Mouse (Mus musculus): Measurements from ENCODE around the gene Ubald2. TPM values are rescaled to one million over a fixed set of nuclear protein-coding genes. Genes with fewer than 3 reads are reported as not detected.
"Not testable (repeated sequence)": the region's sequence is repeated elsewhere in the genome, so short reads cannot be mapped to it uniquely, and the experiment has no call there.

The Ubald2 gene
- polyA plus RNA-seq, 1 experiment from 2014 or later = 36.1 TPM

DNA sequence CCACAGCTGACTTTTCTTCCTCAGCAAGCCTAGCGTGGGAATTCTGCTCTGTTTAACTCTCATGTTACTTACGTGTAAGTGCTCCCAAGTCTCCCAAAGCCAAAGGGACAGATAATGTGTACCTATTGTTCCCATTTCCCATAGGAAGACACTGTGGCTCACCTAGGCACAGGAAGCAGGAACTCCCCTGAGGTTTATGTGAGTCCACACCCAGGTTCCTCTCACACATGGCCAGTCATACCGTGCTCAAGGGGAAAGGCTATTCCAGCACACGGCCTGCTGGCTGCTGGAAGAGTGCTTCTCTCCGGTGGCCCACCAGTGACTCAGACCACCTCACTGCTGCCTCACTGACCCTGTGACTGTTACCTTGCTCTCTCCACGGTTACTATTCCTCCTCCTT is 12.8 kb upstream of the Ubald2 start:
- DNase-seq (ENCODE audit: low spot score) = no peak
- Histone ChIP-seq H3K4me3 (no peak overlapping the region), H3K4me1 (peaks cover 28% of the 10 kb centered on the region), H3K27me3 (ENCODE audit: insufficient read depth, poor library complexity, severe bottlenecking) (no peaks in the 10 kb centered on the region), H3K36me3 (no peaks in the 10 kb centered on the region), H3K27ac (no peak overlapping the region), H3K9me3 (no peaks in the 10 kb centered on the region)
- 70% methylated on average over 6 of the region's 6 CpGs for WGBS

GRCm38 (mm10) chr11:116422562-116422961 is 11.3 kb upstream of the Ubald2 start:
- Histone ChIP-seq H3K4me3 (no peak overlapping the region), H3K4me1 (peaks cover 21% of the 10 kb centered on the region), H3K9me3 (no peaks in the 10 kb centered on the region), H3K27me3 (ENCODE audit: insufficient read depth, poor library complexity, severe bottlenecking) (no peaks in the 10 kb centered on the region), H3K27ac (no peak overlapping the region), H3K36me3 (no peaks in the 10 kb centered on the region)
- DNase-seq (ENCODE audit: low spot score) = no peak
- WGBS = 84% methylated on average over 2 of the region's 2 CpGs

GRCm38 (mm10) chr11:116423214-116423613 is 10.7 kb upstream of the Ubald2 start:
- Histone ChIP-seq H3K27me3 (ENCODE audit: insufficient read depth, poor library complexity, severe bottlenecking) (no peaks in the 10 kb centered on the region), H3K27ac (no peak overlapping the region), H3K9me3 (no peaks in the 10 kb centered on the region), H3K4me3 (no peak overlapping the region), H3K36me3 (no peaks in the 10 kb centered on the region), H3K4me1 (peaks cover 15% of the 10 kb centered on the region)
- DNase-seq (ENCODE audit: low spot score) = no peak
- WGBS = 83% methylated on average over 6 of the region's 6 CpGs

DNA sequence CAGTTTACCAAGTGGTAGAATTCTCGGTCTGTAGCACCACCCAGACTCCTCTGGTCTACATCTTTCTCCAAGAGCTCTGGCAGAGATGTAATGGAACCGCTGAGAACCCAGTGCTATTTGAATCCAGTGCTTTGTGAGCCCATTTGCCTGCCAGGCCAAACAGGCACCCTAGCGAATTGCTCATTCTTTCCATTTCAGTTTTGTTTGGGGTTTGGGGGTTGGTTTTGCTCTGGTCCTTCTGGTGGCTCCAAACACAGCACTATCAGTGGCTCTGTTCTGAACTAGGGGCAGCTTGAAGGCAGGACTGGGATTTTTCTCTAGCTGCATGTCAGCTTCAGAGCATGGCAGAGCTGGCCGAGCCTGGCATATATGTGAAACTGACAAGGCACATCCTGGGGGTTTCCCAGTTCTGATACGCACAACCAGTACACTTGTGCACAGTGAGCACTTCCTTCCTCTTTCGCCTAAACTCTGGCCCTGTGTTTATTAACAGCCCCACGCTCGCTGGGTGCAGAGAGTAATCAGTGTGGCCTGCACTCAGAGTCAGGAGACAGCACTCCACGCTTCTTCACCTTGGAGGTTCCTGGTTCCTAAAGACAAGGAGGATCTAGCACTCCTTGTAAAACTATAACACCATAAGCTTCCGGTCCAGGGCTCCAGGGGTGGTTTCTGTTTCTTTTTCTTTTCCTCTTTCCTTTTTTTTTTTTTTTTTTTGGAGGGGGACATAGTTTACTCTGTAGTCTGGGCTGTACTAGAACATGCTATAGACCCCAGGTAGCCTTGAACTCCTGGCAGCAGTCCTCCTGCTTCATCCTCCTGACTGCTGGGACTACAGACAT is 9.9 kb upstream of the Ubald2 start:
- no peak overlapping the region for H3K4me3 ChIP-seq
- 0 out of 2 replicates have a peak overlapping the region, but pooled peaks have one; percentile 4 for H3K27ac ChIP-seq
- DNase-seq (ENCODE audit: low spot score) = no peak
- H3K27me3 ChIP-seq (ENCODE audit: insufficient read depth, poor library complexity, severe bottlenecking) = no peaks in the 10 kb centered on the region
- 69% methylated on average over 10 of the region's 10 CpGs for WGBS
- H3K36me3 ChIP-seq = no peaks in the 10 kb centered on the region
- peaks cover 12% of the 10 kb centered on the region for H3K4me1 ChIP-seq
- H3K9me3 ChIP-seq = no peaks in the 10 kb centered on the region

DNA sequence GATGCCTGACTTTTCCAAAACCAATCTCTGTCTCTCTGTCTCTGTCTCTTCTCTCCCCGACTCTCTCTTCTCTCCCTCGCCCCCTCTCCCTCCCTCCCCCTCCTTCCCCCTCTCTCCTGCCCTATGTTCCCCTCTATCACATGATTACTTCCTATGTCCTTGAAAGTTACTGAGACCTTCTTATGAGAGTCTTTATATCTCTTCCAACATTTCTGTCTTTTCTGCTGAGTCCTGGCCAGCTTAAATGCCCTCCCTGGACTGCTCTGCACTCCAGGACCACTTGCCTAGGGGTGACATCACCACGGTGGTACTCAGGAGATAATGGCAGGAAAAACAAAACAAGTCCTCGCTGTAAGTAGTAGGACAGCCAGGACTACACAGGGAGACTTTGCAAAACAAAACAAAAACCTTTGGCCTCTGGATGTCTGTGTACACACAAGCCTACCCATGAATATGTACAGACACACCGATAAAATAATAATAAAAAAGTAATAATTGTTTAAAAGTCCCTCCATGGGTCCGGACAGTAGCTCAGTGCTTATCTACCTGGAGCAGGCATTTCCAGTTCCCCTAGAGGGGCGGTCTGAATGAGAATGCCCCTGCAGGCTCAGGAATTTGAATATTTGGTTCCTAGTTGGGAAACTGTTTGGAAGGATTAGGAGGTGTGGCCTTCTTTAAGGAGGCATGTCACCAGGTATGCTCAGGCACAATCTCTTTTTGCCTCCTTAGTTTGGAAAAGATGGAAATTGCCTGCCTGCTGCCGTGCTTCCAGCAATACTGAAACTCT is 9.1 kb upstream of the Ubald2 start:
- DNase-seq (ENCODE audit: low spot score) = no peak
- Histone ChIP-seq H3K4me3 (no peak overlapping the region), H3K4me1 (peaks cover 19% of the 10 kb centered on the region), H3K27me3 (ENCODE audit: insufficient read depth, poor library complexity, severe bottlenecking) (no peaks in the 10 kb centered on the region), H3K27ac (no peak overlapping the region), H3K9me3 (no peaks in the 10 kb centered on the region), H3K36me3 (no peaks in the 10 kb centered on the region)
- WGBS = 36% methylated on average over 8 of the region's 8 CpGs

- H3K27me3 ChIP-seq (ENCODE audit: insufficient read depth, poor library complexity, severe bottlenecking) = not testable (repeated sequence)
- 88% methylated on average over 11 of the region's 11 CpGs for WGBS
Measured at GRCm38 (mm10) chr11:116426328-116426727, 7.6 kb upstream of the Ubald2 start.

DNA sequence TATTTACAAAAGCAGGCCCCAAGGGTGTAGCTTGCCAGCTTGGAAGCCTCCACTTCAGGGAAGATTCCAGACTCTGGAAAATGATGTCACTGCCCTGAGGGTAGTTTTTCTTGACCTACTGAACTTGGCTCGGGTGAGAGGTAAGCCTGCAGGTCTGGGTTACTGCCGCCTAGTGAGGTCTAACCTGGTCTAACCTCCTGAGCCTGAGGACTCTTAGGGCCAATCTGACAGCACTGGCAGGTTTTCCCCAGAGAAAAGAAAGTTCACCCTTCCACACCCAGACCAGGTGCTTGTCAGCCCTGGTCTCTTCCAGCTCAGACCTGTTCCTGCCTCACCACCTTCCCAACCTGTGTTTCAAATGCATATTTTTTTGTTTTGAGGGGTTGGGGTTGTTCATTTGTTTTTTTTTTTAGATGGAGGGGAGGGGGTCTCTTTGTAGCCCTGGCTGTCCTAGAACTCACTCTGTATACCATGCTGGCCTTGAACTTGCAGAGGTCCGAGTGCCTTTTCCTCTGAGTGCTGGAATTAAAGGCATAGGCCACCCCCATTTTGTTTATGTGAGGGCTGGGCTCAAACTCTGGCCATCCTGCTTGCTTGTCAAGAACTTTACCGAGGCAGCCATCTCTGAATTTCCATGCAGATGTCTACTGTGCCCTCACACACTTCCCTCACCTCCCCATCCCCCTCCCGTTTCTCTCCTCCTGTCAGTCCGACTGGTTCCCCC is 6.9 kb upstream of the Ubald2 start:
- H3K27me3 ChIP-seq (ENCODE audit: insufficient read depth, poor library complexity, severe bottlenecking) = no peaks in the 10 kb centered on the region
- no peak overlapping the region for H3K4me3 ChIP-seq
- 76% methylated on average over 6 of the region's 6 CpGs for WGBS
- no peaks in the 10 kb centered on the region for H3K9me3 ChIP-seq
- no peaks in the 10 kb centered on the region for H3K36me3 ChIP-seq
- DNase-seq (ENCODE audit: low spot score) = no peak
- H3K27ac ChIP-seq = no peak overlapping the region
- H3K4me1 ChIP-seq = peaks cover 33% of the 10 kb centered on the region

More at GRCm38 (mm10) chr11:116426328-116426727, 7.6 kb upstream of the Ubald2 start:
- not testable (repeated sequence) for H3K27ac ChIP-seq; H3K36me3 ChIP-seq; H3K9me3 ChIP-seq; DNase-seq (ENCODE audit: low spot score); H3K4me3 ChIP-seq
- peaks cover 28% of the 10 kb centered on the region for H3K4me1 ChIP-seq

DNA sequence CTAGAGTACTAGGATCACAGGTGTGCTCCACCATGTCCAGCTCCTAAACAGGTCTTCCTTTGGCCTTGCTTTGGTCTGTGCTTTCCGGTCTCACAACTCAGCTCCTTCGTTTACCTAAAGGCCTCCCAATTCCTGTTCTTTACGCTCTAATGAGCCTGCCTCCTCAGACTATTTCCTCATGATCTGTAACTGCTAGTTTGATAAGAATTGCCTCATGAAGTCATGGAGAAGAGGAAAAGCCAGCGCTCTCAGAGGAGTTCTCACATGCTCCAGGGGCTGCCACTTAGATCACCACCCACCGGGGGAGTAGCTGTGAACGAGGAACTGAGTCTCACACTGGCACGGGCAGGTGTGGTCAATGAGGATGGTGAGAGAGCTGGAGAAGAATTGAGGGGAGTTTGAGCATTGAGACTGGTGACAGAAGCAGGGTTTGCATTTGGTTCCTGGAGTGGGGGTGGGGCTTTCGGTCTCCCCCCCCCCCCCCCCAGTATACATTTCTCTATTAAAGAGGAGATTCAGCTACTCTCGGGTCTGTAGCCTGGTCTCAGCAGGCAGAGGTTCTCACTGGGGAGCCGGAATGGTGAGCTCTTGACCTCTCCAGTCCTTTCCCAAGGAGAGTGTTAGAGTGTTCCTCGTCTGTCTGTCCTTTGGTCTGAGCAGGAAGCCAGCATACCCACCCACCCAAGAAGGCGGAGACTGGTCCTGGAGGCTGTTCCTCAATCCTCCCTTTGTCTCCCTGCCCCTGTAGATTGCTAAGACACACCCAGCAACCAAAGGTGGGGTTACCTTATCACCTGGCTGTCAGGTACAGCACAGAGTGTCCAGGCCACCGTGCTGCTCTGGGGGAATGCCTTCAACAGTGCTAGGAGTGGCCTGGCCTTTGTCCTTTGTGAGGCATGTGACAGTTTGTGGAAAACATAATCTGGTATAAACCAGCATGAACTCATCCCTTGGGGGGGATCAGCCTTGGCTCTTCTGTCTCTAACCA is 4.7 kb upstream of the Ubald2 start:
- 31% methylated on average over 13 of the region's 13 CpGs for WGBS
- H3K27ac ChIP-seq = peak overlapping the region; percentile 44
- DNase-seq (ENCODE audit: low spot score) = no peak
- H3K4me1 ChIP-seq = peaks cover 33% of the 10 kb centered on the region
- no peak overlapping the region for H3K4me3 ChIP-seq
- H3K9me3 ChIP-seq = no peaks in the 10 kb centered on the region
- H3K36me3 ChIP-seq = no peaks in the 10 kb centered on the region
- no peaks in the 10 kb centered on the region for H3K27me3 ChIP-seq (ENCODE audit: insufficient read depth, poor library complexity, severe bottlenecking)

DNA sequence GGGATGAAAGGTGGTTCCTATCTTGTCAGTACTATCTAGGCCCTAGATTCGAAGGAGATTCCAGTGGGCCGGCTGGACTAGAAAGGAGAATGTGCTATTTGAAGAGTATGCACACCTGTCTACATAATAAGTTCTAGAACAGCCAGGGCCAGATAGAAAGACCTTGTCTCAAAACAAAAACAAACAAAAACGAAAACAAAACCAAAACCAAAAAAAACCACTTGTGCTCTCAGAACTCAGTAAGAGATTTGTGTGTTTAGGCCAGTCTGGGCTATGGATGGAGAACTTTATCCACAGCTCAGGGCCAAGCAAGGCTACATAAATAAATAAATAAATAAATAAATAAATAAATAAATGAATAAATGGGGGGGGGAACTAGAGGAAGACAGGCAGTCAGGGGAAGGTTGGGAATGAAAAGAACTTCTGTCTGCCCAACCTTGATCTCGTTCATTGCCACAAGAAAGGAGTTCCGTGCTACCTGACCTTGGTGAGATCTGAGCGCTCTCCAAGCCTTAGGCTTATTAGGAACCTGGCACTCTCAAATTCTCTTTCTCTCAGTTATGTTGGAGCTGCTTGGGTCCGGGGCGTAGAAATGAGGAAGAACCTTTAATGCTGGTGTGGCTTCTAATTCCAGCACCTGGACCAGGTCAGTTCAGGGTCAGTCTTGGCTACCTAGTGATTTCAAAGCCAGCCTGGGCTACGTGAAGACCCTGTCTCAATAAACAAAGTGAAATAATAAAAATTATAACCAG is 3.9 kb upstream of the Ubald2 start:
- 76% methylated on average over 9 of the region's 9 CpGs for WGBS
- Histone ChIP-seq H3K4me3 (peak overlapping the region; percentile 36; the same call in 1 of the 2 replicates), H3K27me3 (ENCODE audit: insufficient read depth, poor library complexity, severe bottlenecking) (no peaks in the 10 kb centered on the region), H3K36me3 (no peaks in the 10 kb centered on the region), H3K9me3 (no peaks in the 10 kb centered on the region), H3K27ac (peak overlapping the region; percentile 77), H3K4me1 (peaks cover 30% of the 10 kb centered on the region)
- no peak for DNase-seq (ENCODE audit: low spot score)

GRCm38 (mm10) chr11:116430723-116431427 is 3.0 kb upstream of the Ubald2 start:
- Histone ChIP-seq H3K27me3 (ENCODE audit: insufficient read depth, poor library complexity, severe bottlenecking) (no peaks in the 10 kb centered on the region), H3K36me3 (peaks cover 2% of the 10 kb centered on the region; the same call in 1 of the 2 replicates), H3K9me3 (no peaks in the 10 kb centered on the region), H3K4me1 (peaks cover 36% of the 10 kb centered on the region), H3K4me3 (peak overlapping the region; percentile 36), H3K27ac (peak overlapping the region; percentile 77)
- WGBS = 27% methylated on average over 22 of the region's 22 CpGs
- no peak for DNase-seq (ENCODE audit: low spot score)
